Comparison of ENCODE assay signal across 7 mouse cellular contexts in genomic region chr7:90059629-90060301, GRCm38 (mm10).
DNase-seq lines count a peak whose midpoint lies in the region.

No protein-coding gene starts in this region.

- DNase-seq in spleen, adult 18-20 months: peak; percentile 48 to 53
- DNase-seq in spleen, adult 12 weeks (ENCODE audit: low spot score): no peak
- DNase-seq in fibroblast of lung, adult 2 months (ENCODE audit: low read depth): peak; percentile 95
- peak; percentile 30 to 32 for DNase-seq in layer of hippocampus, postnatal 36 days
- peak; percentile 62 for DNase-seq in thymus, postnatal 4 days
- no peak for DNase-seq in urinary bladder, postnatal 25 days (ENCODE audit: low spot score)

- H3K79me2 ChIP-seq in macrophage (ENCODE audit: inconsistent target): no peaks in the 10 kb centered on the region

- peak overlapping the region; percentile 32 for H3K27ac ChIP-seq in macrophage

- no peaks in the 10 kb centered on the region for H3K36me3 ChIP-seq in macrophage (ENCODE audit: inconsistent target)

- 47% methylated on average over 6 of the region's 6 CpGs for WGBS in macrophage (ENCODE audit: missing documents)

- H3K4me3 ChIP-seq in macrophage (ENCODE audit: inconsistent target): no peak overlapping the region

Comparison
In these comparisons a context has a peak if more than half of its experiments do, and no peak if none do; other contexts are left out.
1. DNase-seq: peak in spleen, adult 18-20 months (2 of 2), fibroblast of lung, adult 2 months (single experiment), layer of hippocampus, postnatal 36 days (2 of 2) and thymus, postnatal 4 days (single experiment); none in spleen, adult 12 weeks (single experiment) and urinary bladder, postnatal 25 days (single experiment).